Mouse (Mus musculus) MEL (cell line): ENCODE data around the gene Letmd1.

Experiments used
- CTCF ChIP-seq, 3 experiments: IDR thresholded peaks in 2 of 3; conservative IDR thresholded peaks in 1 of 3; 2 replicates each; pipeline ENCODE4 v1.5.1; 2011 to 2012; ENCODE audit warnings: low read length in 3 of 3, low read depth in 2 of 3, mild to moderate bottlenecking in 2 of 3, improper control_type of control experiment in 1 of 3, inconsistent platforms in 1 of 3, mixed read lengths in 1 of 3, moderate library complexity in 1 of 3; ENCODE audit not compliant: control insufficient read depth in 1 of 3, insufficient read depth in 1 of 3, poor library complexity in 1 of 3, severe bottlenecking in 1 of 3
- MAZ ChIP-seq: IDR thresholded peaks from 2 replicates; pipeline ENCODE4 v1.6.1; 2012; ENCODE audit warnings: low read depth, mild to moderate bottlenecking, inconsistent platforms, low read length, improper control_type of control experiment
- POLR2A ChIP-seq, 2 experiments: IDR thresholded peaks; 2 replicates each; pipeline ENCODE4 v1.6.1; 2011 to 2012; ENCODE audit warnings: low read length in 2 of 2, mild to moderate bottlenecking in 2 of 2, control low read depth in 1 of 2, improper control_type of control experiment in 1 of 2, low read depth in 1 of 2, moderate library complexity in 1 of 2; ENCODE audit not compliant: control insufficient read depth in 1 of 2, insufficient read depth in 1 of 2, poor library complexity in 1 of 2
- RAD21 ChIP-seq: IDR thresholded peaks from 2 replicates; pipeline ENCODE4 v1.6.1; 2011; ENCODE audit warnings: mild to moderate bottlenecking, low read depth, low read length, improper control_type of control experiment
- TCF12 ChIP-seq: IDR thresholded peaks from 2 replicates; pipeline ENCODE4 v1.6.1; 2014; ENCODE audit warnings: low read depth, mild to moderate bottlenecking, inconsistent platforms, low read length, improper control_type of control experiment, moderate library complexity

GRCm38 (mm10) chr15:100419901-100420745 lies 48.7 kb upstream of the Letmd1 start:
- peak; percentile 100 for TF ChIP-seq MAZ
- TF ChIP-seq CTCF (IDR thresholded peaks at IDR 0.05 in 2 of 3, conservative IDR thresholded peaks at IDR 0.05 in 1 of 3; ENCODE audit: control insufficient read depth in 1 of 3, insufficient read depth in 1 of 3, low read depth in 2 of 3, low read length in 3 of 3, poor library complexity in 1 of 3, severe bottlenecking in 1 of 3): no peak
- no peak for TF ChIP-seq RAD21
- peak; percentile 99 for TF ChIP-seq TCF12
- TF ChIP-seq POLR2A (IDR thresholded peaks at IDR 0.05; ENCODE audit: control insufficient read depth in 1 of 2, insufficient read depth in 1 of 2, low read depth in 1 of 2, low read length in 2 of 2, poor library complexity in 1 of 2): peak in 1 of 2 experiments; percentile 73; a peak in 2 of 4 replicates
